Mouse (Mus musculus) heart, embryonic 11.5 days (tissue): ENCODE measurements around the gene Fadd. TPM values are rescaled to one million over a fixed set of nuclear protein-coding genes. Genes with fewer than 3 reads are reported as not detected.

Source experiments
- ATAC-seq: fragments of 200-750 bp; cut with Nextera tagmentation; replicated peaks from 2 replicates; pipeline ENCODE4 v1.8.0; 2017; ENCODE audit warnings: moderate library complexity; ENCODE audit not compliant: insufficient number of reproducible peaks, low FRiP score, low TSS enrichment
- H3K27ac ChIP-seq: fragments of 300-500 bp; sonication (generic); 2 replicates; pipeline ENCODE4 v1.5.1; 2014; ENCODE audit warnings: mild to moderate bottlenecking, low read depth, low read length
- H3K27me3 ChIP-seq: fragments of 300-500 bp; sonication (generic); 2 replicates; pipeline ENCODE4 v1.6.1; 2014; ENCODE audit warnings: mild to moderate bottlenecking, low read length, mixed read lengths; ENCODE audit not compliant: control insufficient read depth, insufficient read depth
- H3K36me3 ChIP-seq: fragments of 300-500 bp; sonication (generic); 2 replicates; pipeline ENCODE4 v1.6.1; 2014; ENCODE audit warnings: mild to moderate bottlenecking, low read length, moderate library complexity, mixed read lengths; ENCODE audit not compliant: control insufficient read depth, insufficient read depth
- H3K4me1 ChIP-seq: fragments of 300-500 bp; sonication (generic); 2 replicates; pipeline ENCODE4 v1.6.1; 2014; ENCODE audit warnings: low read length; ENCODE audit not compliant: control insufficient read depth, insufficient read depth
- H3K4me2 ChIP-seq: fragments of 300-500 bp; sonication (generic); 2 replicates; pipeline ENCODE4 v1.6.1; 2014; ENCODE audit warnings: mild to moderate bottlenecking, moderate library complexity
- H3K4me3 ChIP-seq: fragments of 300-500 bp; sonication (generic); 2 replicates; pipeline ENCODE4 v1.5.1; 2014; ENCODE audit warnings: low read depth, low read length
- H3K9ac ChIP-seq: fragments of 300-500 bp; sonication (generic); 2 replicates; pipeline ENCODE4 v1.6.1; 2014; ENCODE audit warnings: mild to moderate bottlenecking, low read depth, low read length, moderate library complexity
- H3K9me3 ChIP-seq: fragments of 300-500 bp; sonication (generic); replicated peaks from 2 replicates; pipeline ENCODE4 v1.6.1; 2016; ENCODE audit warnings: low read length; ENCODE audit not compliant: control insufficient read depth
- WGBS: fragments of 180-500 bp; shearing (Covaris S2); extraction: QIAGEN DNeasy Blood & Tissue Kit; methylation state at CpG from one replicate; pipeline ENCODE4 v1.1.7; 2014; ENCODE audit not compliant: insufficient replicate concordance; 5-methylcytosine and 5-hydroxymethylcytosine counted together
- polyA plus RNA-seq: library from polyadenylated mRNA; unstranded; fragments of >200 nt; fragmentation: Nextera tagmentation; extraction: Ambion mirVana; gene quantifications from 2 replicates; pipeline ENCODE4 v1.2.1, GENCODE M21; 2014

The Fadd gene
- 12.0 and 12.3 TPM in 2 replicates for polyA plus RNA-seq

GRCm38 (mm10) chr7:144582284-144582980, at the start of gene Fadd:
Gene Fadd, minus strand, starts transcription at chr7:144582463.
- H3K4me3 ChIP-seq = peak within 1 kb of the TSS; percentile 84
- no peaks in the 10 kb centered on the region for H3K9me3 ChIP-seq
- peak within 1 kb of the TSS; percentile 86 for H3K4me2 ChIP-seq
- H3K27ac ChIP-seq = peak within 1 kb of the TSS; percentile 90
- H3K27me3 ChIP-seq = peaks cover 6% of the 10 kb centered on the region; the same call in 1 of the 2 replicates
- ATAC-seq = peak; percentile 78
- WGBS = 2% methylated on average over 34 of the region's 34 CpGs
- H3K9ac ChIP-seq = peak within 1 kb of the TSS; percentile 91
- H3K4me1 ChIP-seq = peaks cover 10% of the 10 kb centered on the region
- H3K36me3 ChIP-seq = peaks cover 10% of the 10 kb centered on the region

- Histone ChIP-seq H3K9me3 (no peaks in the 10 kb centered on the region), H3K4me2 (no peak overlapping the region), H3K9ac (no peak overlapping the region), H3K36me3 (no peaks in the 10 kb centered on the region), H3K27me3 (no peaks in the 10 kb centered on the region), H3K27ac (no peak overlapping the region), H3K4me1 (peaks cover 7% of the 10 kb centered on the region), H3K4me3 (no peak overlapping the region)
- ATAC-seq = no peak
- 95% methylated on average over 3 of the region's 3 CpGs for WGBS
These were observed 48.4 kb upstream of the Fadd start for GRCm38 (mm10) chr7:144630622-144631021.

- Histone ChIP-seq H3K4me3 (no peak overlapping the region), H3K36me3 (no peaks in the 10 kb centered on the region), H3K27me3 (no peaks in the 10 kb centered on the region), H3K4me2 (no peak overlapping the region), H3K4me1 (peaks cover 3% of the 10 kb centered on the region; the same call in 1 of the 2 replicates), H3K9me3 (no peaks in the 10 kb centered on the region), H3K9ac (no peak overlapping the region), H3K27ac (no peak overlapping the region)
- no peak for ATAC-seq
- WGBS = 38% methylated on average over 3 of the region's 3 CpGs
These were observed 46.2 kb upstream of the Fadd start for GRCm38 (mm10) chr7:144628334-144628915.

GRCm38 (mm10) chr7:144627606-144628333, 45.5 kb upstream of the Fadd start:
- Histone ChIP-seq H3K4me3 (no peak overlapping the region), H3K4me2 (no peak overlapping the region), H3K36me3 (no peaks in the 10 kb centered on the region), H3K27me3 (no peaks in the 10 kb centered on the region), H3K4me1 (peaks cover 3% of the 10 kb centered on the region; the same call in 1 of the 2 replicates), H3K9ac (no peak overlapping the region), H3K9me3 (no peaks in the 10 kb centered on the region), H3K27ac (no peak overlapping the region)
- 43% methylated on average over 13 of the region's 13 CpGs for WGBS
- ATAC-seq = no peak

- Histone ChIP-seq H3K36me3 (no peaks in the 10 kb centered on the region), H3K4me2 (no peak overlapping the region), H3K9ac (no peak overlapping the region), H3K4me1 (peaks cover 3% of the 10 kb centered on the region; the same call in 1 of the 2 replicates), H3K4me3 (no peak overlapping the region), H3K9me3 (no peaks in the 10 kb centered on the region), H3K27me3 (no peaks in the 10 kb centered on the region), H3K27ac (no peak overlapping the region)
- ATAC-seq = no peak
- 79% methylated on average over 2 of the region's 2 CpGs for WGBS
These were observed 43.8 kb upstream of the Fadd start for GRCm38 (mm10) chr7:144626042-144626441.

GRCm38 (mm10) chr7:144620721-144621681, 38.7 kb upstream of the Fadd start:
- H3K27me3 ChIP-seq = no peaks in the 10 kb centered on the region
- no peak overlapping the region for H3K4me3 ChIP-seq
- no peaks in the 10 kb centered on the region; the same call in 1 of the 2 replicates for H3K4me1 ChIP-seq
- no peak for ATAC-seq
- no peaks in the 10 kb centered on the region for H3K36me3 ChIP-seq
- H3K9me3 ChIP-seq = no peaks in the 10 kb centered on the region
- WGBS = 81% methylated on average over 22 of the region's 22 CpGs
- no peak overlapping the region for H3K4me2 ChIP-seq
- H3K9ac ChIP-seq = no peak overlapping the region
- no peak overlapping the region for H3K27ac ChIP-seq

GRCm38 (mm10) chr7:144620315-144620714, 38.1 kb upstream of the Fadd start:
- H3K9me3 ChIP-seq = no peaks in the 10 kb centered on the region
- H3K4me1 ChIP-seq = peaks cover 5% of the 10 kb centered on the region; the same call in 1 of the 2 replicates
- no peak overlapping the region for H3K9ac ChIP-seq
- no peak for ATAC-seq
- no peak overlapping the region for H3K4me3 ChIP-seq
- no peaks in the 10 kb centered on the region for H3K36me3 ChIP-seq
- H3K27ac ChIP-seq = no peak overlapping the region
- H3K4me2 ChIP-seq = no peak overlapping the region
- no peaks in the 10 kb centered on the region for H3K27me3 ChIP-seq

GRCm38 (mm10) chr7:144615343-144615742, 33.1 kb upstream of the Fadd start:
- no peak for ATAC-seq
- Histone ChIP-seq H3K4me3 (no peak overlapping the region), H3K9ac (no peak overlapping the region), H3K4me2 (no peak overlapping the region), H3K27ac (no peak overlapping the region), H3K27me3 (no peaks in the 10 kb centered on the region), H3K9me3 (no peaks in the 10 kb centered on the region), H3K4me1 (peaks cover 8% of the 10 kb centered on the region; the same call in 1 of the 2 replicates), H3K36me3 (no peaks in the 10 kb centered on the region)
- 56% methylated on average over 6 of the region's 6 CpGs for WGBS
